Mouse (Mus musculus) ES-E14 (cell line): ENCODE results near the gene Wrap53. TPM values are rescaled to one million over a fixed set of nuclear protein-coding genes. Genes with fewer than 3 reads are reported as not detected.

Experiments used
- DNase-seq: peaks from one replicate; pipeline ENCODE4 v3.0.0-alpha.2; 2013; ENCODE audit warnings: low read depth, low spot score
- H3K27ac ChIP-seq: 2 replicates; pipeline ENCODE4 v1.5.1; 2012; ENCODE audit warnings: low read depth, mild to moderate bottlenecking, low read length, moderate library complexity, mixed read lengths; ENCODE audit not compliant: poor library complexity, insufficient read depth, severe bottlenecking
- H3K36me3 ChIP-seq: 2 replicates; pipeline ENCODE4 v1.6.1; 2012; ENCODE audit warnings: mild to moderate bottlenecking, low read length, moderate library complexity, mixed read lengths; ENCODE audit not compliant: control insufficient read depth, poor library complexity, insufficient read depth, severe bottlenecking
- H3K4me1 ChIP-seq, 2 experiments: fragments of 150-350 bp in 1 of 2; sonication (generic) in 1 of 2; 2 replicates each; pipeline ENCODE4 v1.6.1; 2012; ENCODE audit warnings: low read length in 2 of 2, mild to moderate bottlenecking in 1 of 2, mixed read lengths in 1 of 2; ENCODE audit not compliant: control insufficient read depth in 2 of 2, insufficient read depth in 2 of 2, poor library complexity in 1 of 2
- H3K4me3 ChIP-seq, 2 experiments: fragments of 150-350 bp in 1 of 2; sonication (generic) in 1 of 2; 2 replicates each; pipeline ENCODE4 v1.5.1; 2012; ENCODE audit warnings: low read length in 2 of 2, low read depth in 1 of 2, mild to moderate bottlenecking in 1 of 2, mixed read lengths in 1 of 2; ENCODE audit not compliant: insufficient read depth in 1 of 2, poor library complexity in 1 of 2, severe bottlenecking in 1 of 2
- H3K9ac ChIP-seq: 2 replicates; pipeline ENCODE4 v1.6.1; 2012; ENCODE audit warnings: low read depth, mild to moderate bottlenecking, low read length, mixed read lengths; ENCODE audit not compliant: poor library complexity, insufficient read depth, severe bottlenecking
- H3K9me3 ChIP-seq: fragments of 150-350 bp; sonication (generic); 2 replicates; pipeline ENCODE4 v1.6.1; 2012; ENCODE audit warnings: low read depth, mild to moderate bottlenecking, low read length; ENCODE audit not compliant: control insufficient read depth, insufficient read depth
- CHD2 ChIP-seq: IDR thresholded peaks from 2 replicates; pipeline ENCODE4 v1.6.1; 2014; ENCODE audit warnings: mild to moderate bottlenecking, low read depth, low read length, inconsistent platforms
- HCFC1 ChIP-seq: IDR thresholded peaks from 2 replicates; pipeline ENCODE4 v1.6.1; 2012; ENCODE audit warnings: low read length, inconsistent platforms, borderline replicate concordance; ENCODE audit not compliant: insufficient read depth
- MAFK ChIP-seq: IDR thresholded peaks from 2 replicates; pipeline ENCODE4 v1.6.1; 2014; ENCODE audit warnings: mild to moderate bottlenecking, low read depth, low read length, inconsistent platforms; ENCODE audit not compliant: insufficient read depth
- ZC3H11A ChIP-seq: IDR thresholded peaks from 2 replicates; pipeline ENCODE4 v1.6.1; 2012; ENCODE audit warnings: low read depth, mild to moderate bottlenecking, inconsistent platforms, low read length, borderline replicate concordance
- ZNF384 ChIP-seq: IDR thresholded peaks from 2 replicates; pipeline ENCODE4 v1.6.1; 2012; ENCODE audit warnings: low read depth, low read length, inconsistent platforms
- in situ Hi-C, 2 experiments: fragments of 600-800 bp; cut with MboI; formaldehyde crosslinking; loops; one replicate each; pipeline ENCODE4 v1.15.1; 2025; ENCODE audit warnings: low sequenced_read_pairs in 2 of 2, inconsistent platforms in 1 of 2; ENCODE audit not compliant: unreplicated experiment in 2 of 2
- total RNA-seq: library from RNA; depleted of rRNA; stranded (reverse); fragments of 300-350 nt; gene quantifications from 2 replicates; pipeline ENCODE4 v1.2.3, GENCODE M21; 2012

Gene Wrap53
- total RNA-seq, 1 experiment, result 33.0 TPM

GRCm38 (mm10) chr11:69581814-69582213, 1.8 kb upstream of the Wrap53 start:
- Histone ChIP-seq H3K36me3 (peaks cover 15% of the 10 kb centered on the region), H3K27ac (peak overlapping the region; percentile 99; the same call in 1 of the 2 replicates), H3K9ac (peak overlapping the region; percentile 98; the same call in 1 of the 2 replicates), H3K4me3 (peak overlapping the region; percentile 90 to 97), H3K4me1 (peaks cover 9 to 26% of the 10 kb centered on the region in 2 experiments), H3K9me3 (no peaks in the 10 kb centered on the region)
- in situ Hi-C loops, result no loop called here
- DNase-seq, result peak; percentile 68
- TF ChIP-seq HCFC1, result no peak
- TF ChIP-seq ZNF384, result peak; percentile 97
- 0 out of 2 replicates have a peak, but pooled peaks have one; percentile 45 for TF ChIP-seq CHD2

- TF ChIP-seq HCFC1 (0 out of 2 replicates have a peak, but pooled peaks have one; percentile 42), CHD2 (no peak)
- Histone ChIP-seq H3K9ac (peak overlapping the region; percentile 98), H3K4me3 (peak overlapping the region; percentile 90 to 97), H3K27ac (peak overlapping the region; percentile 99), H3K4me1 (peaks cover 9 to 25% of the 10 kb centered on the region in 2 experiments), H3K9me3 (no peaks in the 10 kb centered on the region), H3K36me3 (peaks cover 15% of the 10 kb centered on the region)
- in situ Hi-C loops, result no loop called here
- peak; percentile 94 for DNase-seq
These were observed 1.2 kb upstream of the Wrap53 start for GRCm38 (mm10) chr11:69581147-69581688.

GRCm38 (mm10) chr11:69580572-69581146, 604 bp upstream of the Wrap53 start:
- Histone ChIP-seq H3K9me3 (no peaks in the 10 kb centered on the region), H3K4me3 (peak overlapping the region; percentile 90 to 97), H3K9ac (peak overlapping the region; percentile 98), H3K4me1 (peaks cover 9 to 20% of the 10 kb centered on the region in 2 experiments), H3K36me3 (peaks cover 18% of the 10 kb centered on the region), H3K27ac (peak overlapping the region; percentile 99)
- in situ Hi-C loops, result no loop called here
- no peak for DNase-seq
- TF ChIP-seq HCFC1 (no peak; the same call in 1 of the 2 replicates), ZC3H11A (no peak), CHD2 (no peak), MAFK (no peak), ZNF384 (0 out of 2 replicates have a peak, but pooled peaks have one; percentile 10)

- no peaks in the 10 kb centered on the region for H3K9me3 ChIP-seq
- peak overlapping the region; percentile 88 for H3K9ac ChIP-seq
- in situ Hi-C loops, result no loop called here
- DNase-seq, result peak; percentile 98
- H3K4me3 ChIP-seq, result peak overlapping the region; percentile 90 to 97
- H3K4me1 ChIP-seq, result peaks cover 6 to 17% of the 10 kb centered on the region in 2 experiments
- TF ChIP-seq HCFC1 (peak; percentile 98), ZC3H11A (no peak), ZNF384 (peak; percentile 71), CHD2 (peak; percentile 96), MAFK (no peak)
- peak overlapping the region; percentile 70 for H3K27ac ChIP-seq
- H3K36me3 ChIP-seq, result peaks cover 27% of the 10 kb centered on the region
These were observed 682 bp downstream of the Wrap53 start for GRCm38 (mm10) chr11:69579128-69580017.
